Mouse (Mus musculus) limb, embryonic 12.5 days (tissue): ENCODE results near the gene Hnf1b. TPM values are rescaled to one million over a fixed set of nuclear protein-coding genes. Genes with fewer than 3 reads are reported as not detected.

Experiments used
- ATAC-seq: fragments of 200-750 bp; cut with Nextera tagmentation; 2 replicates; pipeline ENCODE4 v1.8.0; 2017; ENCODE audit warnings: low read depth, moderate TSS enrichment; ENCODE audit not compliant: insufficient number of reproducible peaks, insufficient read depth, low FRiP score, low TSS enrichment
- H3K27ac ChIP-seq: fragments of 300-500 bp; sonication (generic); 2 replicates; pipeline ENCODE4 v1.5.1; 2016; ENCODE audit warnings: mild to moderate bottlenecking, moderate library complexity
- H3K27me3 ChIP-seq: fragments of 300-500 bp; sonication (generic); 2 replicates; pipeline ENCODE4 v1.6.1; 2016; ENCODE audit warnings: mild to moderate bottlenecking, moderate library complexity
- H3K36me3 ChIP-seq: fragments of 300-500 bp; sonication (generic); 2 replicates; pipeline ENCODE4 v1.6.1; 2016; ENCODE audit warnings: mild to moderate bottlenecking, moderate library complexity
- H3K4me1 ChIP-seq: fragments of 300-500 bp; sonication (generic); replicated peaks from 2 replicates; pipeline ENCODE4 v1.6.1; 2016
- H3K4me2 ChIP-seq: fragments of 300-500 bp; sonication (generic); 2 replicates; pipeline ENCODE4 v1.6.1; 2016; ENCODE audit warnings: mild to moderate bottlenecking, moderate library complexity
- H3K4me3 ChIP-seq: fragments of 300-500 bp; sonication (generic); replicated peaks from 2 replicates; pipeline ENCODE4 v1.5.1; 2016; ENCODE audit warnings: mild to moderate bottlenecking
- H3K9ac ChIP-seq: fragments of 300-500 bp; sonication (generic); replicated peaks from 2 replicates; pipeline ENCODE4 v1.6.1; 2016; ENCODE audit warnings: mild to moderate bottlenecking, moderate library complexity
- H3K9me3 ChIP-seq: fragments of 300-500 bp; sonication (generic); 2 replicates; pipeline ENCODE4 v1.6.1; 2016; ENCODE audit warnings: mild to moderate bottlenecking, moderate library complexity
- WGBS: fragments of 180-500 bp; shearing (Covaris S2); methylation state at CpG from one replicate; pipeline ENCODE4 v1.1.7; 2016; 5-methylcytosine and 5-hydroxymethylcytosine counted together
- polyA plus RNA-seq: library from polyadenylated mRNA; unstranded; fragments of >200 nt; fragmentation: Nextera tagmentation; extraction: Ambion mirVana; gene quantifications from 2 replicates; pipeline ENCODE4 v1.2.1, GENCODE M21; 2016

Gene Hnf1b
- polyA plus RNA-seq, 1 experiment from 2014 or later = not detected

DNA sequence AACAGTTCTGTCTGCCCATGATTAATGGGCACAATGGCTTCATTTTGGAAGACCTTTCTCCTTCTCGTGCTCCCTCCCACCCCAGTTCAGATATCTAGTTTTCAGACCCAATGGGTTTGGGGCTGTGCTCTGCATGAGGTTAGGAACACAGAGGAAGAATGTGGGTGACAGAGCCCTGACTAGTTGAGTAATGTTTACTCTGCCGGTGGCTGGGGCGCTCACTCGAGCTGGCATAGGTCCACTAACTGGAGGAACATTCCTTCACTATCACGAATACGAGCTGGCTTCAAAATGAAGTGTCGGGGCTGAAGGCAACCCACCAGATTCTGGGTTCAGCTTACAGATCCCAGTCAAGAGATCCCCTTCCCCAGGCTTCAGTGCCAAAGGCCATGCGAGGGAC lies 27.9 kb downstream of the Hnf1b start:
- Histone ChIP-seq H3K27me3 (peaks cover 3% of the 10 kb centered on the region; the same call in 1 of the 2 replicates), H3K4me2 (no peak overlapping the region), H3K4me3 (no peak overlapping the region), H3K27ac (no peak overlapping the region), H3K9ac (no peak overlapping the region), H3K9me3 (no peaks in the 10 kb centered on the region), H3K4me1 (peaks cover 14% of the 10 kb centered on the region), H3K36me3 (no peaks in the 10 kb centered on the region)
- ATAC-seq = no peak
- 77% methylated on average over 8 of the region's 8 CpGs for WGBS

DNA sequence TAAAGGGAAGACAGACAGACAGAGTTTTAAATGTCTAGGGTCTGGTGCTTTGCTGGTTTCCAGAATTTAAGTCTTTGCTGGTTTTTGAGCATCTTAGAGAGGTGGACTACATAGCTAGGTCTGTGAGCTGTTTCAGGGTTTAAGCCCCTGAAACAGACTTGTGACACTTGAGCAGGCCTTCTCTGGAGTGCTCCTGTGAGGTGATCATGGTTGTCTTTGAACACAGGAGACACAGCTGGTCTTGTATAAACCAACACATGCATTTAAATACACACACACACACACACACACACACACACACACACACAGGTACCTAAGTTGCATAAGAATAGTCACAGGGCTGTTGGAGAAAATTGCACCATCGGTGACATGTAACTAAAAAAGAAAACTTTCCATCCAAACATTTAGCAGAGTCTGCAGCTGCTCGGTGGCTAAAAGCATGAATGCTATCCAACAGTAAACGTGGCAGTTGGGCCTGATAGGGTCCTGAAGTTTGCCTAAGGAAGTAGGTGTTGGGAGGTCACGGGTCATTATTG lies 28.6 kb downstream of the Hnf1b start:
- H3K4me1 ChIP-seq = peaks cover 9% of the 10 kb centered on the region
- no peak for ATAC-seq
- H3K4me3 ChIP-seq = no peak overlapping the region
- 70% methylated on average over 4 of the region's 4 CpGs for WGBS
- no peaks in the 10 kb centered on the region for H3K9me3 ChIP-seq
- H3K9ac ChIP-seq = no peak overlapping the region
- H3K4me2 ChIP-seq = no peak overlapping the region
- peaks cover 3% of the 10 kb centered on the region; the same call in 1 of the 2 replicates for H3K27me3 ChIP-seq
- H3K36me3 ChIP-seq = no peaks in the 10 kb centered on the region
- H3K27ac ChIP-seq = no peak overlapping the region

- ATAC-seq = no peak
Observed at GRCm38 (mm10) chr11:83879130-83879529, 29.3 kb downstream of the Hnf1b start.

DNA sequence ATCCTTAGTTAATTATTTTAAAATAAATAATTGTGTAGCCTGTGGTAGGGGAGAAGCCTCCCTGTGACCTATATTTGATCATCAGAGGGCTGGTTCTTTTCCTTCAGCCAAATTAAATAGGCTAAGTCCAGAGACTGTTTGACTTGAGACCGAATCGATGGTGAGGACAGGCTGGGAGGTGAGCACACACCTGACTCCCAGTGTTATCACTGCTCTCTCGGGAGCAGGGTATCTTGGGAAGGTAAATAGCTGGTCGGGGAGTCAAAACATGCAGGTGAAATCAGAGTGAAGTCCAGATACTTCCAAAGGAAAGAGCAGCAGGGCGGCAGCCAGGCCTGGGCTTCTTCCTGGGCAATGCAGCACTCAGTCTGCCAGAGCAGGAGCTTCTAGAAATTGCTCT lies 31.6 kb downstream of the Hnf1b start:
- Histone ChIP-seq H3K4me2 (no peak overlapping the region), H3K27ac (no peak overlapping the region), H3K4me3 (no peak overlapping the region), H3K27me3 (no peaks in the 10 kb centered on the region), H3K9me3 (no peaks in the 10 kb centered on the region), H3K4me1 (peaks cover 6% of the 10 kb centered on the region), H3K9ac (no peak overlapping the region), H3K36me3 (no peaks in the 10 kb centered on the region)
- WGBS = 84% methylated on average over 5 of the region's 5 CpGs
- no peak for ATAC-seq

More at GRCm38 (mm10) chr11:83879130-83879529, 29.3 kb downstream of the Hnf1b start:
- 60% methylated on average over 3 of the region's 3 CpGs for WGBS
- Histone ChIP-seq H3K9ac (no peak overlapping the region), H3K4me3 (no peak overlapping the region), H3K4me2 (no peak overlapping the region), H3K27ac (no peak overlapping the region), H3K4me1 (peaks cover 6% of the 10 kb centered on the region), H3K27me3 (0 out of 2 replicates have a peak, but pooled peaks cover 3% of the 10 kb centered on the region), H3K36me3 (no peaks in the 10 kb centered on the region), H3K9me3 (no peaks in the 10 kb centered on the region)

GRCm38 (mm10) chr11:83882552-83882951 lies 32.7 kb downstream of the Hnf1b start:
- Histone ChIP-seq H3K27ac (no peak overlapping the region), H3K36me3 (no peaks in the 10 kb centered on the region), H3K9ac (no peak overlapping the region), H3K4me3 (no peak overlapping the region), H3K4me2 (no peak overlapping the region), H3K27me3 (no peaks in the 10 kb centered on the region), H3K4me1 (peaks cover 6% of the 10 kb centered on the region), H3K9me3 (no peaks in the 10 kb centered on the region)
- no peak for ATAC-seq
- WGBS = 33% methylated on average over 6 of the region's 6 CpGs

- H3K9ac ChIP-seq = no peak overlapping the region
- H3K27me3 ChIP-seq = no peaks in the 10 kb centered on the region
- H3K4me1 ChIP-seq = peaks cover 6% of the 10 kb centered on the region
- no peaks in the 10 kb centered on the region for H3K9me3 ChIP-seq
- H3K27ac ChIP-seq = no peak overlapping the region
- 46% methylated on average over 6 of the region's 6 CpGs for WGBS
- no peak overlapping the region for H3K4me3 ChIP-seq
- no peak for ATAC-seq
- no peak overlapping the region for H3K4me2 ChIP-seq
- no peaks in the 10 kb centered on the region for H3K36me3 ChIP-seq
Observed at GRCm38 (mm10) chr11:83883074-83883473, 33.2 kb downstream of the Hnf1b start.

DNA sequence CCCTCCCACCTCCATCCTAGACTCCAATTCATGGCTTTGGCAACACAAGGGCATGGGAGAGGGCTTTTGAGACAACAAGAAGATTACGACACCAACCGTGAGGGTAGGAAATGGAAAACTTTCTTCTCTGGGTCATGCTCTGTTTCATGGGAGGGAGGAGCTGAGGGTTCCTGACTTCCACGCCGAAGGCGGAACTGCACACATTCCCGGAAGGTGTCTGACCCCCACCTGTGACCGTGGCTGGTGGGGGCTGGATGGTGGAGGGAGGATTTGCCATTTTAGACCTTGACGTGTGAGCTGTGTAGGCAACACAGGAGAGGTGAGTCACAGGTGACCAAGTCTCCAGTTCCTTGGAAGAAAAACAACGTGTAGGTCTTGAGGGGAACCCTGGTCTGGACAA lies 33.9 kb downstream of the Hnf1b start:
- ATAC-seq = no peak
- Histone ChIP-seq H3K4me3 (no peak overlapping the region), H3K27me3 (no peaks in the 10 kb centered on the region), H3K9me3 (no peaks in the 10 kb centered on the region), H3K4me1 (peaks cover 6% of the 10 kb centered on the region), H3K9ac (no peak overlapping the region), H3K27ac (no peak overlapping the region), H3K36me3 (no peaks in the 10 kb centered on the region), H3K4me2 (no peak overlapping the region)
- WGBS = 86% methylated on average over 9 of the region's 9 CpGs

GRCm38 (mm10) chr11:83885175-83885574 lies 35.3 kb downstream of the Hnf1b start:
- WGBS = 84% methylated on average over 8 of the region's 8 CpGs

DNA sequence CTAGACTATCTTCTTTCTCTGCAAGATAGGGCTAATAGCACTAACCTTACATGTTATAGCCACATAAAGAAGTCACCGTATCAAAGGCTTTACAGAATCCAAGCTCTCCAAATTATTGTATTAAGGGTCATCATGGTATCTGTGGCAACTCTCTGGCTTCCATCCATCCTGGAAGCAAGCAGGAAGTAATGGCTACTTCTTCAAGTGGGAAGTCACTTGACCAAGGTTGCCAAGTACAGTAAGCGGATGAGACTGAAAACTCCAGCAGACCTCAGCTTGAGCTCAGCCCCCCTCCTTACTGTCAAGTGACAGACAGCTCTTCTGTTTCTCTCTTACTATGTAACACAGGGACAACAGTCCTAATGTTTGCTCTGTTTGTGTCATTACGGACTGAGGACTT lies 36.9 kb downstream of the Hnf1b start:
- H3K9ac ChIP-seq = no peak overlapping the region
- no peak overlapping the region for H3K4me2 ChIP-seq
- WGBS = 78% methylated on average over 3 of the region's 3 CpGs
- no peak overlapping the region for H3K4me3 ChIP-seq
- H3K4me1 ChIP-seq = peaks cover 6% of the 10 kb centered on the region
- no peaks in the 10 kb centered on the region for H3K27me3 ChIP-seq
- no peak for ATAC-seq
- no peaks in the 10 kb centered on the region for H3K9me3 ChIP-seq
- no peak overlapping the region for H3K27ac ChIP-seq
- no peaks in the 10 kb centered on the region for H3K36me3 ChIP-seq

More at GRCm38 (mm10) chr11:83885175-83885574, 35.3 kb downstream of the Hnf1b start:
- no peaks in the 10 kb centered on the region for H3K9me3 ChIP-seq
- no peak overlapping the region for H3K4me2 ChIP-seq
- no peak for ATAC-seq
- H3K9ac ChIP-seq = no peak overlapping the region
- H3K27ac ChIP-seq = no peak overlapping the region
- H3K27me3 ChIP-seq = no peaks in the 10 kb centered on the region
- H3K36me3 ChIP-seq = no peaks in the 10 kb centered on the region
- H3K4me3 ChIP-seq = no peak overlapping the region
- H3K4me1 ChIP-seq = peaks cover 6% of the 10 kb centered on the region

DNA sequence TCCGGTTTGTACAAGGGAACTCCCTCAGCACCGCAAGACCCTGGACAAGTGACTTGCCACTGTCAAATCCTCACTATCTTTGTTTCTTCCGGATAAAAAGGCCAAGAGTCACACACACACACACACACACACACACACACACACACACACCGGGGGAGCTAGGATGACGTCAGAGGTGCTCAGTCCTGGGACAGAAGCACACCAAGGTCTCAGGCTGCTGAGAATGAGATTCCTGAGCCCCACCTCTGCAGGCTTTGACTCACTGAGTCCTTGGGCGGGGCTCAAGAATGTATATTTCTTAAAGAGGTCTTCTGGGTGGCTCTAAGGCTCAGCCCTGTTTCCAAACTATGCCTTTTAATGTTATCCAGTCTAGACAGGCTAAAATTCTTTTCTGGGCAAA lies 41.5 kb downstream of the Hnf1b start:
- Histone ChIP-seq H3K27me3 (no peaks in the 10 kb centered on the region), H3K4me1 (no peaks in the 10 kb centered on the region), H3K36me3 (no peaks in the 10 kb centered on the region), H3K9ac (no peak overlapping the region), H3K27ac (no peak overlapping the region), H3K9me3 (no peaks in the 10 kb centered on the region), H3K4me3 (no peak overlapping the region), H3K4me2 (no peak overlapping the region)
- no peak for ATAC-seq
- WGBS = 71% methylated on average over 6 of the region's 6 CpGs

DNA sequence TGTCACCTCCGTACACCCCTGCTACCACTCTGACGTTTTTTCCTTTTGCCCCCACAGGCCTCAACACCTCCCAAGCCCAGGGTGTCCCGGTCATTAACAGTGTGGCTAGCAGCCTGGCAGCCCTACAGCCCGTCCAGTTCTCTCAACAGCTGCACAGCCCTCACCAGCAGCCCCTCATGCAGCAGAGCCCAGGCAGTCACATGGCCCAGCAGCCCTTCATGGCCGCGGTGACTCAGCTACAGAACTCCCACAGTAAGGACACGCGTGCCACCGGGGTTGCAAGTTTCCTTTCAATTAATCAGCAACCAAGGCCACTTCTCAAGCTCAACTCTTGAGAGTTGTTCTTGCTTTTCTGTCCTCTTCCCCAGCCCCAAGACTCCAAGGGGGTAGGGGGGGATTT lies 43.5 kb downstream of the Hnf1b start:
- 69% methylated on average over 9 of the region's 9 CpGs for WGBS
- Histone ChIP-seq H3K4me3 (no peak overlapping the region), H3K4me2 (no peak overlapping the region)

More for the DNA sequence above, 43.5 kb downstream of the Hnf1b start:
- no peaks in the 10 kb centered on the region for H3K36me3 ChIP-seq
- no peaks in the 10 kb centered on the region for H3K9me3 ChIP-seq
- ATAC-seq = no peak
- no peaks in the 10 kb centered on the region for H3K4me1 ChIP-seq
- no peak overlapping the region for H3K27ac ChIP-seq
- H3K9ac ChIP-seq = no peak overlapping the region
- H3K27me3 ChIP-seq = no peaks in the 10 kb centered on the region
